Mouse (Mus musculus): ENCODE results near the gene Zscan25. TPM values are rescaled to one million over a fixed set of nuclear protein-coding genes. Genes with fewer than 3 reads are reported as not detected.
"Not testable (repeated sequence)": the region's sequence is repeated elsewhere in the genome, so short reads cannot be mapped to it uniquely, and the experiment has no call there.

Gene Zscan25
- polyA plus RNA-seq, 1 experiment = 15.1 TPM

DNA sequence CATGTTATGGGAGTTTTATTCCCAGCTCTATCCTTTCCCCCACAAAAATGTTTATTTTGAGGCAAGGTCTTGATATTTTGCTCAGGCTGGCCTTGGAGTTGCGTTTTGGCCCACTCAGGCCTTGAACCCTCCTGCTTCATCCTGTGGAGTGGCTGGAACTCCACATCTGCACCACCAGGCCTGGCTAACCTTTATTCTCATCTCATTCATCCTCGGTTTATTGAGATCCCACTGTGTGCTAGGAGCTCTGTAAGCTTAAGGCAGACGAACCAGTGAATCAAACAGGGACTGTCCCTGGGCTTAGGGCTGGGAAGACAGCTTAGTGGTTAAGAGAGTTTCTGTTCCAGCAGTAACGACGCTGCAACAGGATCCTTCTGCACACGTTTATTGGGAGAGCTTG lies 12.1 kb downstream of the Zscan25 start:
- TF ChIP-seq POLR2A (IDR thresholded peaks at IDR 0.05; ENCODE audit: extremely low read depth, insufficient read depth, low read length) = no peak
- no peak for TF ChIP-seq CTCF (IDR thresholded peaks at IDR 0.05; ENCODE audit: extremely low read depth, insufficient read depth, low read length)
- Histone ChIP-seq H3K4me3 (ENCODE audit: insufficient read depth, low read length) (no peak overlapping the region), H3K4me1 (ENCODE audit: control insufficient read depth, insufficient read depth, low read length) (no peaks in the 10 kb centered on the region), H3K27ac (ENCODE audit: insufficient read depth, low read length) (no peak overlapping the region)

- Histone ChIP-seq H3K4me1 (ENCODE audit: control insufficient read depth, insufficient read depth, low read length) (no peaks in the 10 kb centered on the region), H3K27ac (ENCODE audit: insufficient read depth, low read length) (no peak overlapping the region), H3K4me3 (ENCODE audit: insufficient read depth, low read length) (no peak overlapping the region)
- TF ChIP-seq CTCF (IDR thresholded peaks at IDR 0.05; ENCODE audit: extremely low read depth, insufficient read depth, low read length) (no peak), POLR2A (IDR thresholded peaks at IDR 0.05; ENCODE audit: extremely low read depth, insufficient read depth, low read length) (no peak)
Measured at GRCm38 (mm10) chr5:145300469-145300868, 20.2 kb downstream of the Zscan25 start.

DNA sequence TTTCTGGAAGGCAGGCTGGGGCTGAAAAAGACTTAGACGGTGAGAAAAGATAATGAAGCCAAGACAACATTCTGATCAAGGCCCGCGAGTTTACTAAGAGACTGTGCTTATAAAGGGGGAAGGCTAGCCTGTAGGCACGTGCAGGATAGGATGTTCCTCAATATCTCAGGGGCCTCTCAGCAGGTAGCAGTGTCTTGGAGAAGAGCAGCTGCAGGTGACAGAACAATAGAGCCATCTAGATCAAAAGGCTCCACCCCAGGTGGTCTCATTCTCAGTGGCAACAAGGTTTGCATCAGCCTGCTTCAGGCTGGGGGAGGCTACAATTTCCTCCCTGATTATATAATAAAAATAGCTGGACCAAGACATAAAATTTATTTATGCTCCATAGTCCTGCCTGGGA lies 21.5 kb downstream of the Zscan25 start:
- not testable (repeated sequence) for H3K4me1 ChIP-seq (ENCODE audit: control insufficient read depth, insufficient read depth, low read length); H3K27ac ChIP-seq (ENCODE audit: insufficient read depth, low read length); H3K4me3 ChIP-seq (ENCODE audit: insufficient read depth, low read length)

- Histone ChIP-seq H3K27ac (ENCODE audit: insufficient read depth, low read length) (no peak overlapping the region), H3K4me3 (ENCODE audit: insufficient read depth, low read length) (no peak overlapping the region), H3K4me1 (ENCODE audit: control insufficient read depth, insufficient read depth, low read length) (no peaks in the 10 kb centered on the region)
- TF ChIP-seq CTCF (IDR thresholded peaks at IDR 0.05; ENCODE audit: extremely low read depth, insufficient read depth, low read length) (no peak), POLR2A (IDR thresholded peaks at IDR 0.05; ENCODE audit: extremely low read depth, insufficient read depth, low read length) (no peak)
Measured at GRCm38 (mm10) chr5:145302424-145302823, 22.1 kb downstream of the Zscan25 start.

- not testable (repeated sequence) for H3K4me1 ChIP-seq (ENCODE audit: control insufficient read depth, insufficient read depth, low read length); H3K27ac ChIP-seq (ENCODE audit: insufficient read depth, low read length); H3K4me3 ChIP-seq (ENCODE audit: insufficient read depth, low read length)
Measured at GRCm38 (mm10) chr5:145306953-145307352, 26.7 kb downstream of the Zscan25 start.

GRCm38 (mm10) chr5:145307811-145308210 lies 27.5 kb downstream of the Zscan25 start:
- H3K4me1 ChIP-seq (ENCODE audit: control insufficient read depth, insufficient read depth, low read length); H3K27ac ChIP-seq (ENCODE audit: insufficient read depth, low read length); H3K4me3 ChIP-seq (ENCODE audit: insufficient read depth, low read length): not testable (repeated sequence)

DNA sequence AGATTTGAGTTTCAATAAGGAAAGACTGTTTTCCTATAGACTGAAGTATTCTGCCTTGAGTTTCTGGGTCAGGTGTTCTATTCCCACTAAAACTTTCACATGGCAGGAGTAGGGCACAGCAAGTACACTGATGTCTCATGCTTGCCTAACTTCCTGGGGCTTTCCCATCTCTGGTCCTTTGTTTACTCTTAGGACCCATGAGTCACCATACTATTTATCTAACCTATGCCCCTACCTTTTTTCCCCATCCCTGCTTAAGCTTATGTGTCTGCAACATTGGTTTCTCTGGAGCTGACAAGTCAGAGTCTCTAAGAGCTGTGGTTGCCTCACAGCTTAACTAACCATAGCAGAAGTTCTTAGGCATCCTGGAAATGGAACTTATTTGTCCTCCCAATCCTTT lies 33.5 kb downstream of the Zscan25 start:
- TF ChIP-seq CTCF (IDR thresholded peaks at IDR 0.05; ENCODE audit: extremely low read depth, insufficient read depth, low read length) (no peak), POLR2A (IDR thresholded peaks at IDR 0.05; ENCODE audit: extremely low read depth, insufficient read depth, low read length) (no peak)
- Histone ChIP-seq H3K4me3 (ENCODE audit: insufficient read depth, low read length) (no peak overlapping the region), H3K27ac (ENCODE audit: insufficient read depth, low read length) (no peak overlapping the region), H3K4me1 (ENCODE audit: control insufficient read depth, insufficient read depth, low read length) (no peaks in the 10 kb centered on the region)

DNA sequence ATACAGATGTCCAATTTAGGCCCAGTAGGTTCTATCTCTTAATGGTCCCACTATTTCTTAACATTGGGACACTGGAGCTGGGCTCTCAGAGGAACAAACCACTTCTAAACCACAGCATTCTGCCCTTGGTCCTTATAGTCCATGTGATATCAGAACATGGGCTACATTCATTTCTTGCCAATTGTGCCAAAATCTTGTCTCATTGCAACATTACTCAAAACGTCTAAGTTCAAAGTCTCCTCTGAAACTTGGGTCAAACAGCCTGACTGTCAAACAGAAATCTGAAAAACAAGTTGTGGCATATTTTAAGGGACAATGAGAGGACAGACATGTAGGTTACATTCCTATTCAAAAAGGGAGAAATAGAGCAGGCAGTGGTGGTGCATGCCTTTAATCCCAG lies 36.8 kb downstream of the Zscan25 start:
- no peak overlapping the region for H3K4me3 ChIP-seq (ENCODE audit: insufficient read depth, low read length)
- H3K4me1 ChIP-seq (ENCODE audit: control insufficient read depth, insufficient read depth, low read length) = no peaks in the 10 kb centered on the region
- TF ChIP-seq CTCF (IDR thresholded peaks at IDR 0.05; ENCODE audit: extremely low read depth, insufficient read depth, low read length) (no peak), POLR2A (IDR thresholded peaks at IDR 0.05; ENCODE audit: extremely low read depth, insufficient read depth, low read length) (no peak)
- no peak overlapping the region for H3K27ac ChIP-seq (ENCODE audit: insufficient read depth, low read length)

GRCm38 (mm10) chr5:145338756-145339155 lies 58.5 kb downstream of the Zscan25 start:
- H3K4me3 ChIP-seq (ENCODE audit: insufficient read depth, low read length); H3K4me1 ChIP-seq (ENCODE audit: control insufficient read depth, insufficient read depth, low read length); H3K27ac ChIP-seq (ENCODE audit: insufficient read depth, low read length): not testable (repeated sequence)

Other genes starting within 250 kb of the Zscan25 start
- not detected in 2 replicates for gene Gm4871, start 247.7 kb upstream of the Zscan25 start, polyA plus RNA-seq (2012; rRNA removed)
- gene 1700018F24Rik, start 237.5 kb upstream of the Zscan25 start, polyA plus RNA-seq (2012; rRNA removed) = not detected in 2 replicates
- gene Arpc1a, start 196.7 kb upstream of the Zscan25 start, polyA plus RNA-seq (2012; rRNA removed) = 253 and 254 TPM in 2 replicates
- gene Kpna7, start 196.5 kb upstream of the Zscan25 start, polyA plus RNA-seq (2012; rRNA removed) = not detected in 2 replicates
- gene Arpc1b, start 166.3 kb upstream of the Zscan25 start, polyA plus RNA-seq (2012; rRNA removed) = 74.5 and 84.6 TPM in 2 replicates
- 74.2 and 92.2 TPM in 2 replicates for gene Pdap1, start 140.3 kb upstream of the Zscan25 start, polyA plus RNA-seq (2012; rRNA removed)
- gene Bud31, start 140.1 kb upstream of the Zscan25 start, polyA plus RNA-seq (2012; rRNA removed) = 104 and 105 TPM in 2 replicates
- gene Ptcd1, start 113.4 kb upstream of the Zscan25 start, polyA plus RNA-seq (2012; rRNA removed) = 16.4 and 18.5 TPM in 2 replicates
- gene Cpsf4, start 113.3 kb upstream of the Zscan25 start, polyA plus RNA-seq (2012; rRNA removed) = 39.1 and 43.0 TPM in 2 replicates
- gene Atp5j2, start 88.4 kb upstream of the Zscan25 start, polyA plus RNA-seq (2012; rRNA removed) = 380 and 392 TPM in 2 replicates
- 8.5 and 9.8 TPM in 2 replicates for gene Zkscan14, start 78.6 kb upstream of the Zscan25 start, polyA plus RNA-seq (2012; rRNA removed)
- 9.3 and 10.0 TPM in 2 replicates for gene Zkscan5, start 75.9 kb upstream of the Zscan25 start, polyA plus RNA-seq (2012; rRNA removed)
- gene Zfp655, start 48.8 kb upstream of the Zscan25 start, polyA plus RNA-seq (2012; rRNA removed) = 21.7 and 22.9 TPM in 2 replicates
- 0.04 and 0.06 TPM in 2 replicates for gene Cyp3a57, start 64.8 kb downstream of the Zscan25 start, polyA plus RNA-seq (2012; rRNA removed)
- not detected in 2 replicates for gene Cyp3a16, start 189.2 kb downstream of the Zscan25 start, polyA plus RNA-seq (2012; rRNA removed)